Mouse (Mus musculus) MEL (cell line): Measurements from ENCODE around the gene Eef1akmt3. TPM values are rescaled to one million over a fixed set of nuclear protein-coding genes. Genes with fewer than 3 reads are reported as not detected.

Experiments used
- DNase-seq: peaks from one replicate; pipeline ENCODE4 v3.0.0; 2011; ENCODE audit warnings: low read depth, low spot score
- H3K27ac ChIP-seq: 2 replicates; pipeline ENCODE4 v1.5.1; 2012; ENCODE audit warnings: low read depth, mild to moderate bottlenecking, control low read depth, low read length, moderate library complexity; ENCODE audit not compliant: control insufficient read depth
- H3K27me3 ChIP-seq, 2 experiments: fragments of 150-350 bp in 1 of 2; sonication (generic) in 1 of 2; 2 replicates each; pipeline ENCODE4 v1.6.1; 2012; ENCODE audit warnings: low read length in 2 of 2, mild to moderate bottlenecking in 2 of 2, improper control_type of control experiment in 1 of 2, moderate library complexity in 1 of 2; ENCODE audit not compliant: insufficient read depth in 2 of 2, control insufficient read depth in 1 of 2
- H3K36me3 ChIP-seq, 2 experiments: 2 replicates each; pipeline ENCODE4 v1.6.1; 2012 to 2014; ENCODE audit warnings: low read length in 2 of 2, improper control_type of control experiment in 1 of 2, inconsistent platforms in 1 of 2, mild to moderate bottlenecking in 1 of 2; ENCODE audit not compliant: insufficient read depth in 2 of 2, control insufficient read depth in 1 of 2
- H3K4me1 ChIP-seq, 2 experiments: fragments of 150-350 bp in 1 of 2; sonication (generic) in 1 of 2; 2 replicates each; pipeline ENCODE4 v1.6.1; 2012; ENCODE audit warnings: low read length in 2 of 2, improper control_type of control experiment in 1 of 2, mild to moderate bottlenecking in 1 of 2; ENCODE audit not compliant: insufficient read depth in 2 of 2, control insufficient read depth in 1 of 2
- H3K4me3 ChIP-seq, 2 experiments: fragments of 150-350 bp in 1 of 2; sonication (generic) in 1 of 2; 2 replicates each; pipeline ENCODE4 v1.5.1; 2012; ENCODE audit warnings: low read depth in 2 of 2, low read length in 2 of 2, mild to moderate bottlenecking in 2 of 2, moderate library complexity in 2 of 2, control low read depth in 1 of 2, improper control_type of control experiment in 1 of 2; ENCODE audit not compliant: control insufficient read depth in 1 of 2, insufficient read depth in 1 of 2
- H3K79me2 ChIP-seq: 2 replicates; pipeline ENCODE4 v1.6.1; 2012; ENCODE audit warnings: mild to moderate bottlenecking, low read length, moderate library complexity; ENCODE audit not compliant: control insufficient read depth, poor library complexity, insufficient read depth
- H3K9ac ChIP-seq: 2 replicates; pipeline ENCODE4 v1.6.1; 2012; ENCODE audit warnings: low read depth, mild to moderate bottlenecking, control low read depth, low read length, moderate library complexity; ENCODE audit not compliant: control insufficient read depth, poor library complexity, severe bottlenecking
- H3K9me3 ChIP-seq: fragments of 150-350 bp; sonication (generic); replicated peaks from 2 replicates; pipeline ENCODE4 v1.6.1; 2012; ENCODE audit warnings: mild to moderate bottlenecking, low read length, improper control_type of control experiment, moderate library complexity; ENCODE audit not compliant: insufficient read depth
- CHD1 ChIP-seq: IDR thresholded peaks from 2 replicates; pipeline ENCODE4 v1.6.1; 2012; ENCODE audit warnings: low read depth, mild to moderate bottlenecking, inconsistent platforms, low read length, improper control_type of control experiment
- CHD2 ChIP-seq: IDR thresholded peaks from 2 replicates; pipeline ENCODE4 v1.6.1; 2011; ENCODE audit warnings: low read length, improper control_type of control experiment
- E2F4 ChIP-seq: IDR thresholded peaks from 2 replicates; pipeline ENCODE4 v1.6.1; 2011; ENCODE audit warnings: low read depth, low read length, improper control_type of control experiment, borderline replicate concordance
- EP300 ChIP-seq, 2 experiments: IDR thresholded peaks; 2 replicates each; pipeline ENCODE4 v1.6.1; 2011; ENCODE audit warnings: improper control_type of control experiment in 2 of 2, low read length in 2 of 2, low read depth in 1 of 2, mild to moderate bottlenecking in 1 of 2
- ETS1 ChIP-seq: IDR thresholded peaks from 2 replicates; pipeline ENCODE4 v1.6.1; 2012; ENCODE audit warnings: low read depth, mild to moderate bottlenecking, inconsistent platforms, low read length, improper control_type of control experiment, moderate library complexity
- GABPA ChIP-seq: IDR thresholded peaks from 2 replicates; pipeline ENCODE4 v1.6.1; 2012; ENCODE audit warnings: low read depth, mild to moderate bottlenecking, inconsistent platforms, low read length, improper control_type of control experiment, moderate library complexity
- GATA1 ChIP-seq: IDR thresholded peaks from 2 replicates; pipeline ENCODE4 v1.6.1; 2011; ENCODE audit warnings: low read depth, low read length, improper control_type of control experiment
- JUND ChIP-seq: IDR thresholded peaks from 2 replicates; pipeline ENCODE4 v1.6.1; 2011; ENCODE audit warnings: low read depth, mild to moderate bottlenecking, improper control_type of control experiment, low read length
- MAZ ChIP-seq: IDR thresholded peaks from 2 replicates; pipeline ENCODE4 v1.6.1; 2012; ENCODE audit warnings: low read depth, mild to moderate bottlenecking, inconsistent platforms, low read length, improper control_type of control experiment
- POLR2AphosphoS5 ChIP-seq: IDR thresholded peaks from 2 replicates; pipeline ENCODE4 v1.6.1; 2012; ENCODE audit warnings: low read depth, borderline replicate concordance, mild to moderate bottlenecking, inconsistent platforms, low read length, moderate library complexity, mixed read lengths
- RCOR1 ChIP-seq: IDR thresholded peaks from 2 replicates; pipeline ENCODE4 v1.6.1; 2012; ENCODE audit warnings: low read depth, mild to moderate bottlenecking, inconsistent platforms, low read length, improper control_type of control experiment
- USF1 ChIP-seq: IDR thresholded peaks from 2 replicates; pipeline ENCODE4 v1.6.1; 2014; ENCODE audit warnings: low read depth, mild to moderate bottlenecking, inconsistent platforms, low read length, improper control_type of control experiment, moderate library complexity
- ZNF384 ChIP-seq: IDR thresholded peaks from 2 replicates; pipeline ENCODE4 v1.6.1; 2012; ENCODE audit warnings: low read depth, mild to moderate bottlenecking, inconsistent platforms, low read length, improper control_type of control experiment
- polyA plus RNA-seq, 2 experiments: library from polyadenylated mRNA; stranded (reverse) in 1 of 2; unstranded in 1 of 2; fragments of >175 nt in 1 of 2; fragments of >200 nt in 1 of 2; gene quantifications; 2 replicates each; pipeline versions ENCODE4 v1.2.1 to v1.2.4; 2012; ENCODE audit warnings: low replicate concordance in 2 of 2, low read depth in 1 of 2; ENCODE audit not compliant: insufficient read length in 2 of 2, insufficient read depth in 1 of 2, missing spikeins in 1 of 2
- total RNA-seq: library from RNA; depleted of rRNA; stranded (reverse); fragments of 300-350 nt; gene quantifications from 2 replicates; pipeline ENCODE4 v1.2.3, GENCODE M21; 2012

Gene Eef1akmt3
- total and polyA plus RNA-seq, 3 experiments, result 0.27 to 2.3 TPM; not detected in 1

DNA sequence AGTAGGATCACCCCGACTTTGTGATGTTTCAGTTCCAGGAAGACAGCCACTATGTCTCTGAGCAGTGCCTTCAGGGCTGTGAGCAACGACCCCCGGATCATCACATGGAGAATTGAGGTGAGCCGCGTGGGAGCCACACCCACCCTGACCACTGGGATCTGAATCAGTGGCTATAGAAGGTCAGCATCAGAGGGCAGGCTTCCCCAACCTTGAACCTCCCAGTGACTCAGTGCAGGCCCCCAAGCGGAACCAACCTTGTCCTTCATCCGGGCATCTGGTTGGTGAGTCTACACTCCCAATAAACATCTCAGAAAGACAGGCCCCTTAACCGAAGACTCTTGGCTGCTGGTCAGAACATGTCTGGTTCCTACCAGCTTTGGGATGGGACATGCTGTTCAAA, 38.0 kb downstream of the Eef1akmt3 start:
- H3K27me3 ChIP-seq, result no peaks in the 10 kb centered on the region
- DNase-seq, result no peak
- H3K4me3 ChIP-seq, result no peak overlapping the region
- H3K79me2 ChIP-seq, result peaks cover 9% of the 10 kb centered on the region; the same call in 1 of the 2 replicates
- H3K36me3 ChIP-seq, result peaks cover 0 to 14% of the 10 kb centered on the region in 2 experiments; a peak in 3 of 4 replicates
- H3K27ac ChIP-seq, result no peak overlapping the region
- H3K9me3 ChIP-seq, result no peaks in the 10 kb centered on the region
- H3K4me1 ChIP-seq, result peaks cover 6 to 18% of the 10 kb centered on the region in 2 experiments
- no peak overlapping the region for H3K9ac ChIP-seq
- TF ChIP-seq E2F4 (no peak), ZNF384 (no peak), POLR2AphosphoS5 (no peak), JUND (no peak), ETS1 (no peak), CHD2 (no peak), GATA1 (no peak), EP300 (IDR thresholded peaks at IDR 0.05; ENCODE audit: low read depth in 1 of 2, low read length in 2 of 2) (no peak), USF1 (no peak), MAZ (no peak)

DNA sequence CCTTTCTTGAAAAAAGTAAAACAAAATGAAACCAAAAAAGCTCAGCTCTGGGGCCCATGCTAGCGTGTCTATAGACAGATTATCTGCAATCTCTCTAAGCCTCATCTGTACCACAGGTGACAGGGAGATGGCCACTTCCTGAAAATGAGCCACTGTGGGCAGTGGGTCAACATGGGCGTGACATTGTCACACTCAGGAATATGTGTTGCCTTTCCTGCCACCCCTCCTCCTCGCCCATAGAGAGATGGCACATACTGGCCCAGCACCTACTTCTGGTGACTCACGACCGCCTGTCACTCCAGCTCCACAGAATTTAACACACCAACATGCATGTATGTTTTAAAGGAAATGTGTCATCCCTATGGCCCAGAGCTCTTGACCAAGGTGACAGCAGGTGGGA, 38.5 kb downstream of the Eef1akmt3 start:
- Histone ChIP-seq H3K9ac (peak overlapping the region; percentile 74; the same call in 1 of the 2 replicates), H3K36me3 (peaks cover 0 to 14% of the 10 kb centered on the region in 2 experiments; a peak in 3 of 4 replicates), H3K4me3 (no peak overlapping the region), H3K9me3 (no peaks in the 10 kb centered on the region), H3K4me1 (peaks cover 6 to 19% of the 10 kb centered on the region in 2 experiments), H3K27ac (no peak overlapping the region), H3K79me2 (peaks cover 9% of the 10 kb centered on the region; the same call in 1 of the 2 replicates), H3K27me3 (no peaks in the 10 kb centered on the region)
- no peak for DNase-seq
- no peak for TF ChIP-seq GABPA
- TF ChIP-seq RCOR1, result no peak

DNA sequence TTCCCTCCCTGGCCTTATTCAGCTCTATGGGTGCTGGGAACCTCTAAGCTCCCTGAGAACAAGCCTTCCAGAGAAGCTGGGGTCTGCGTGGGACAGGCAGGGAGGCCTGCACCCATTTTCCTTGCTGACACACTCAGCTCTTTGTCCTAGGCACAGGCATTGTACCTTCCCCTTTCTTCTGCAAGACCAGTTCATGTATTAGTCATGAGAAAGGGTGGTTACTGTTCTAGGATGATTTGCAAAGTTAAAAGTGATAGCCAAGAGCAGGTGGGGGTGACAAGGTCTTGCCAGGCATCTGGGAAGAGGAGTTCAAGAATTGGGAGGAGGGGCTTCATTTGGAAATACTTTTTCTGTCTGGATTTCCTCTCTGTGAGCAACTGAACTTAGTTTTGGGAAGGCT, 39.3 kb downstream of the Eef1akmt3 start:
- no peak for TF ChIP-seq CHD1
- 0 out of 4 replicates have a peak, but pooled peaks of 1 of the 2 experiments have one; percentile 19 for TF ChIP-seq EP300 (IDR thresholded peaks at IDR 0.05; ENCODE audit: low read depth in 1 of 2, low read length in 2 of 2)
- H3K4me3 ChIP-seq, result peak overlapping the region; percentile 81 to 100; a peak in 3 of 4 replicates
- peaks cover 6 to 25% of the 10 kb centered on the region in 2 experiments for H3K4me1 ChIP-seq
- peak overlapping the region; percentile 83; the same call in 1 of the 2 replicates for H3K27ac ChIP-seq
- peak; percentile 58 for DNase-seq
- peaks cover 0 to 18% of the 10 kb centered on the region in 2 experiments; a peak in 3 of 4 replicates for H3K36me3 ChIP-seq
- no peaks in the 10 kb centered on the region for H3K27me3 ChIP-seq
- H3K79me2 ChIP-seq, result peaks cover 9% of the 10 kb centered on the region; the same call in 1 of the 2 replicates
- peak overlapping the region; percentile 74 for H3K9ac ChIP-seq
- no peaks in the 10 kb centered on the region for H3K9me3 ChIP-seq
